Mouse (Mus musculus) cerebral cortex, adult 2 months (tissue): ENCODE measurements around the gene Noxa1.

ENCODE experiments used
- WGBS: fragments of 180-500 bp; shearing (Covaris S2); methylation state at CpG from one replicate; pipeline ENCODE4 v1.1.7; 2018; 5-methylcytosine and 5-hydroxymethylcytosine counted together

Gene Noxa1

GRCm38 (mm10) chr2:25095109-25095850 is at the start of gene Noxa1:
TSS of gene Noxa1 (minus strand) at chr2:25095149.
- WGBS: 68% methylated on average over 28 of the region's 28 CpGs

DNA sequence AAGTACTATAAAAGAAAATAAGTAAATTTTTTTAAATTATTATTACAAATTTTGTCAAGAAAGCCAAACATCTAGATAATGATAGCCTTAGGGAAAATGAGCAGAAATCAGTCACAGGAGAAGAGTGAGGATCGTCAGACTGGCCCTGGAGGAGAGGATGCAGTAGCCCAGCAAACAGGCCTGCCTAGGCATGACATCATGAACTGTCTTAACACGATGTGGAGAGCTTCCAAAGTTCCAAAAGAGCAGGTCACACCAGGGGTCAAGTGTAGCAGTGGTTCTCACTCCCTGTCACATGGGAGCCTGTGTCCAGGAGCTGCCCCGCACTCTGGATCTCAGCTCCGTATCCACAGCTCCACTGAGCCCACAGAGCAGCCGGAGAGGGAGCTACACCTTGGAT is 47.0 kb upstream of the Noxa1 start:
- 90% methylated on average over 5 of the region's 5 CpGs for WGBS

GRCm38 (mm10) chr2:25141185-25141584 is 46.2 kb upstream of the Noxa1 start:
- WGBS: 79% methylated on average over 4 of the region's 4 CpGs

DNA sequence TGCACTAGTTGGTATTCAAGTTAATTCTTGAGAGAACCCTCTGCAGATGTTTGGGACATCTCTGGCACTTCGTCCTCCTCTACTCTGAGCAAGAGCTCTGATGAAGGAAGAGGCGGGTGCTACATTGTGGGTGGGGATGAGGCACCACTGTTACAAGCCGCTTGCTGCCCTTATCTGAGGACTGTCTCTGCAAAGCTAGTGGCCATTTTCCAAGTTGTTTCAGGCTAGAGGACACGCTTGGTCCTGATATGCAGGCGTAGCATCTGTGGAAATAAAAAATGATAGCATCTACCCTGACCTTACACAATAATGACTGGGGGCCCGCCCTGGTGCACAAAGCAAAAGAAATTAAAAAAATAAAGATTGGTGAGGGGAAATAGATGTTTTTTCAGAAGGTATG is 42.9 kb upstream of the Noxa1 start:
- WGBS: 65% methylated on average over 6 of the region's 6 CpGs

DNA sequence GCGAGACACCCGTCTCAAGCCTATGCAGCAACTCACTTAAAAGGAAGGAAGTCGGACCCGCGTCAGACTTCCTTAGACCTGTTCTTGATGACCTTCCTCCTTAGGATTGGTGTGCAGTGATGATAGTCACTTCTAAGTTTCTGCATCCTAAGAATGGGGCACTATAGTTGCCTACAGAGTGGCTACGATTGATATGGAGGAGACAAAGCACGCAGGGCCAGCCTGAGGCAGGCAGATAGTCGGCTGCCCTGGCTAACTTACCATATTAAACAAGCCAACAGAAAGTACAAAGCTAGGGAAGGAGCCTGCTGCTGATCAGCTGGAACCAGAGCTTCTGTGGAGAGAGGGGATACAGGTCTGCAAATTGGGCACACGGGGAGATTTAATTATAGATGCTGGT is 36.7 kb upstream of the Noxa1 start:
- WGBS: 76% methylated on average over 9 of the region's 9 CpGs

GRCm38 (mm10) chr2:25128072-25128471 is 33.1 kb upstream of the Noxa1 start:
- WGBS: 58% methylated on average over 11 of the region's 11 CpGs

- WGBS: 71% methylated on average over 5 of the region's 5 CpGs
These were observed 32.3 kb upstream of the Noxa1 start for GRCm38 (mm10) chr2:25127206-25127605.

DNA sequence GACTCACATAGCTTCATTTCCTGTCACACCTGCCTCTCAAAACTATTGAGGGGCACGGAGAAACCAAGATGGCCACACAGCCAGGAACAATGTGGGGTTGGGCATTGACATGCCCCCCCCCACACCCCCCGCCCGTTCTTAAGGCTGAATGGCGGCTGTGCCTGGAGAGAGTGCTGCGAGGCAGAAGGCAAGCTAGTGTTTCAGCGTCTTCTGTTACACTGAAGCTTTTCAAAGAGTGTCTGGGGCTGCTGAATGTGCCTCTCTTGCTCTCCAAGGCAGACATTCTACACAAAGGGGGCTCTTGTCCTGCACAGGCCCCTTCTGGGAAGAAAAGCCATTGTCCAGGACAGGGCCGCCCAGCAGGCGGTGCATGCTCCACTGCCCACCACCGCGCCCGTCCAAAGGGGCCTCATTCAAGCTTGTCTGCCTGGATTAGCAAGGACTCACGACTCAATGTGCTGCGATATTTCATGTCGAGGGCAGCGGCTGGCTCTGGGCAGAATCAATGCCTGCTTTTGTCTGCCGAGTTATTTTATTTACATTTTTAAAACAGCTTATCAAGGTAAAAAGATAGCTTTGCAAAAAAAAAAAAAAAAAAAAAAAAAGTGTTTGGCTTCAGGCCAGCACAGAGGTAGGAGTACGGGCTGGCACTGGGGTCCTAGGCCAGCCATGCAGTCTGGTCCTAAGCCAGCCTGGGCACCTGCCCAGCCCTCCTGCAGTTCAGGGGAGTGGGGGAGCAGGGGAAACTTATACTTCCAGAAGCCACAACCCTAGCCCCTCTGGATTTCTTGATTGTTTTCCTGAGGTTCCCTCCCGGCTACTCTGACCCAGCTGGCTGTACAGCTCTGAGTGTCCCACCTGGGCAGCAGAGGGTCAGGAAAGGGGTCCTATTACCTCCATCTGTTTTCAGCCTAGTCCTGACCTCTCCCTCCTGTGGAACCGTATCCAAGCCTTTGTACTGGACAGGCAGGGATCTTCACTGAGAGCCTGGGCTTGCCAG is 31.4 kb upstream of the Noxa1 start:
- 52% methylated on average over 19 of the region's 19 CpGs for WGBS

- WGBS: 97% methylated on average over 6 of the region's 6 CpGs
These were observed 30.2 kb upstream of the Noxa1 start for GRCm38 (mm10) chr2:25125146-25125545.

DNA sequence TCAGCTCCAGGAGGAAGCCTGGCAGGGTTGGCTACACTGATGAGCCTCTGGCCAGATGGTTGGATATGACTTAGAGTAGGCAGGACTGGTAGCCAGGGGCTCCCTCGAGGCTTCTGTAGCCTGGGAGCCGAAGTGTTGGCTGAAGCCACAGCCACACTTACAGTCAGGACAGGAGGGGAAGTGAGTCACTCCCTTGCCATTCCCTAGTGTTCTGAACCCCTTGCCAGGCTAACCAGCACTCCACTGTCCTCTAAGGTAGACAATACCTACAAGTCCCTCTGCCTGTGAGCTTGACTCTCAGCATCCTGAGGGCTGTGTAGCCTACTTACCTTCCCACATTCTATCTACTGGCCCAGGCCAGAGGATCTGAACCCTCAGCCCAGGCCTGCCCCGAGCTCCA is 29.5 kb upstream of the Noxa1 start:
- WGBS: 70% methylated on average over 3 of the region's 3 CpGs

GRCm38 (mm10) chr2:25123527-25123926 is 28.6 kb upstream of the Noxa1 start:
- 86% methylated on average over 5 of the region's 5 CpGs for WGBS

DNA sequence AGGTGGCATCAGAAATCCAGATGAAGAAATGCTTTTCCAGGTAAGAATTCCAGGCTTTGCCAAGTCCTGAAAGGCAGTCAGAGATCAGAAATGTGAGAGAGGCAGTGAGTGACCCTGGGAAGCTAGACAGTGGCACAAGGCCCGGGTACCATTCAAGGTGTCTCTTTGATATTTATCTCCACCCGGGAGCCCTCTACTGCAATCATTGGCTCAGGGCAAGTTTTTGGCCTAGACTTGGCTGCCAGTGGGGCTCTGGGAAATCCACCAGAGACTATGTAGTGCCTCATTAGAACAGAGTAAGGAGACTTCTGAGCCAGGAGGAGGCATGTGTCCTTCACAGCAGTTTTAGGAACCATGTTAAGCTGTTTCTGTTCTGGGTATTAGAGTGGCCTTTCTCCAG is 27.7 kb upstream of the Noxa1 start:
- 92% methylated on average over 2 of the region's 2 CpGs for WGBS

GRCm38 (mm10) chr2:25120963-25121362 is 26.0 kb upstream of the Noxa1 start:
- 78% methylated on average over 7 of the region's 7 CpGs for WGBS

GRCm38 (mm10) chr2:25115442-25115841 is 20.5 kb upstream of the Noxa1 start:
- WGBS: 70% methylated on average over 2 of the region's 2 CpGs

- WGBS: 90% methylated on average over 2 of the region's 2 CpGs
These were observed 19.4 kb upstream of the Noxa1 start for GRCm38 (mm10) chr2:25114308-25114707.

GRCm38 (mm10) chr2:25111184-25111791 is 16.3 kb upstream of the Noxa1 start:
- WGBS: 75% methylated on average over 9 of the region's 9 CpGs

- 44% methylated on average over 3 of the region's 3 CpGs for WGBS
These were observed 11.1 kb upstream of the Noxa1 start for GRCm38 (mm10) chr2:25106045-25106444.

GRCm38 (mm10) chr2:25104122-25104521 is 9.2 kb upstream of the Noxa1 start:
- WGBS: 20% methylated on average over 2 of the region's 2 CpGs

GRCm38 (mm10) chr2:25099703-25100102 is 4.8 kb upstream of the Noxa1 start:
- WGBS: 80% methylated on average over 3 of the region's 3 CpGs

DNA sequence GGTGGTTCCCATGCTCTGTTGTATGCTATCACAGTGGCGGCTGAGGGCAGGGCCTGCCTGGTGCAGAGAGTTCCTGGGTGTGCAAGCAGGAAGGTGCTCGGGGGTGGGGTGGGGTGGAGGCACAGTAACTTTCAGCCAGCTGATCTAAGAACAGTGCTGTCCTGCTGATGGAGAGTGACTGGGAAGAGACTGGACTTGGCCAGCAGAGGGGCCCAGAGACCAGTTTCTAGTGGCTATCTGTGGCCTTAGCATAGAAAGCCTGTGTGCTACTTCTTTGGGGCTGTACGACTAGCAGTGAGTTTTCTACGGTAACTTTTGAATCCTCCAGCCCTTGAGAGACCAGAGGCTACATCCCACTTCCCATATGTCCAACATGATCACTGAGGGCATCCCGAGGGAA is 4.0 kb upstream of the Noxa1 start:
- WGBS: 51% methylated on average over 5 of the region's 5 CpGs

GRCm38 (mm10) chr2:25098005-25098615 is 3.2 kb upstream of the Noxa1 start:
- WGBS: 65% methylated on average over 3 of the region's 3 CpGs

GRCm38 (mm10) chr2:25094785-25095108 is 202 bp downstream of the Noxa1 start:
- 79% methylated on average over 17 of the region's 17 CpGs for WGBS
